ENCODE assay signal across 28 mouse cellular contexts in the genomic region with DNA sequence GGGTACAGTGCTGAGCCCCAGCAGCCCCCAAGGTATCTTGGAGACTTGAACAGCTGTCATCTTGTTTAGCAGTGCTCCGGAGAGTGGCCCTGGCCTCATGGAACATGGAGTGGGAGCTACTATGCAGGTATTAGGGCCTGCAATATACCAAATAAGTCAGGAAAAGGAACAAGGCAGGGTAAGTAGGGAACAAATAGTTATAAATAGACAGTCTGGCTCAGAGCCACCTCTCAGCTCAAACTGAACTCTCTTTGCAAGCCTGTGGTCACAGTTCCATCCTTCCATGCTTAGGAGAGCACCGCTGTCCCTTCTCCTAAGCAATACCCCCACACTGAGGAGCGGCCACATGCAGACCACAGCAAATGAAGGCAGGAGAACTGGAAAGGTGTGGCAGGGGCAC. TPM values are rescaled to one million over a fixed set of nuclear protein-coding genes. Genes with fewer than 3 reads are reported as not detected.
A peak's percentile ranks its signal among the peaks of the same experiment; 100 is the strongest.
DNase-seq lines count a peak whose midpoint lies in the region; ATAC-seq and TF ChIP-seq lines count a peak whose summit lies in the region.
"Had no signal": no experiment of that assay in that cellular context is flagged by ENCODE, and none has a peak within 500 bp of the region (broad histone marks: within the 10 kb centered on the region; RNA-seq: fewer than 3 reads in every experiment).

No protein-coding gene starts in this region.

- H3K4me1 ChIP-seq in heart, adult 2 months (ENCODE audit: control insufficient read depth, insufficient read depth, low read length), result peaks cover 1% of the 10 kb centered on the region; the same call in 1 of the 2 replicates
- H3K4me1 ChIP-seq in midbrain, embryonic 12.5 days, result no peaks in the 10 kb centered on the region
- H3K4me1 ChIP-seq in midbrain, embryonic 14.5 days (ENCODE audit: control insufficient read depth, insufficient read depth, low read length), result no peaks in the 10 kb centered on the region
- H3K4me1 ChIP-seq: embryonic facial prominence, embryonic 12.5 days; limb, embryonic 12.5 days; midbrain, embryonic 10.5 days; neural tube, embryonic 12.5 days had no signal

- no peaks in the 10 kb centered on the region for H3K9me3 ChIP-seq in midbrain, embryonic 12.5 days
- no peaks in the 10 kb centered on the region for H3K9me3 ChIP-seq in midbrain, embryonic 14.5 days (ENCODE audit: control insufficient read depth, low read length)
- H3K9me3 ChIP-seq: embryonic facial prominence, embryonic 12.5 days; G1E; limb, embryonic 12.5 days; liver, embryonic 15.5 days; midbrain, embryonic 10.5 days; neural tube, embryonic 12.5 days had no signal

- peak overlapping the region; percentile 61 for H3K27ac ChIP-seq in heart, adult 2 months
- H3K27ac ChIP-seq in midbrain, embryonic 12.5 days (replicated peaks), result no peak overlapping the region
- H3K27ac ChIP-seq in midbrain, embryonic 14.5 days (replicated peaks; ENCODE audit: low read depth, low read length), result no peak overlapping the region
- H3K27ac ChIP-seq: embryonic facial prominence, embryonic 12.5 days; limb, embryonic 12.5 days; liver, embryonic 15.5 days; midbrain, embryonic 10.5 days; neural tube, embryonic 12.5 days; stomach, postnatal 0 days had no signal

- intact Hi-C loops in heart, adult 2 months (cut with DNase I), result no loop called here
- intact Hi-C loops in heart, postnatal 36 days (cut with DNase I), result no loop called here
- intact Hi-C loops in heart, postnatal 14 days (cut with DNase I), result no loop called here
- intact Hi-C loops in left cerebral cortex, postnatal 36 days (cut with DNase I), result no loop called here

- no peak overlapping the region for H3K4me3 ChIP-seq in heart, adult 2 months
- no peak overlapping the region for H3K4me3 ChIP-seq in midbrain, embryonic 12.5 days
- no peak overlapping the region for H3K4me3 ChIP-seq in midbrain, embryonic 14.5 days (replicated peaks; ENCODE audit: low read depth, low read length)
- H3K4me3 ChIP-seq: embryonic facial prominence, embryonic 12.5 days; limb, embryonic 12.5 days; liver, embryonic 15.5 days; midbrain, embryonic 10.5 days; myocyte; neural tube, embryonic 12.5 days had no signal

- no peak overlapping the region for H3K9ac ChIP-seq in heart, adult 2 months (ENCODE audit: low read depth, low read length)
- H3K9ac ChIP-seq in midbrain, embryonic 12.5 days (replicated peaks), result 0 out of 2 replicates have a peak overlapping the region, but pooled peaks have one; percentile 6
- no peak overlapping the region for H3K9ac ChIP-seq in midbrain, embryonic 14.5 days (replicated peaks; ENCODE audit: low read length)
- H3K9ac ChIP-seq: embryonic facial prominence, embryonic 12.5 days; limb, embryonic 12.5 days; liver, embryonic 15.5 days; lung, embryonic 14.5 days; neural tube, embryonic 12.5 days had no signal

- DNase-seq in cerebellum, adult 9-10 months, result peak; percentile 58
- DNase-seq in cerebellum, postnatal 25 days, result no peak
- DNase-seq in heart, adult 2 months, result no peak
- DNase-seq in heart, postnatal 36 days, result no peak
- DNase-seq in midbrain, embryonic 14.5 days, result no peak
- DNase-seq in heart, postnatal 14 days, result peak; percentile 20 to 39
- DNase-seq in left cerebral cortex, postnatal 36 days (ENCODE audit: low spot score in 2 of 2), result no peak
- DNase-seq: adrenal gland, postnatal 14 days; cerebellum, adult 11-12 months; kidney, adult 18-20 months; kidney, postnatal 36 days; lung, embryonic 14.5 days; lung, postnatal 14 days; right cerebral cortex, postnatal 4 days; thymus, adult 2 months; thymus, postnatal 36 days had no signal

- no peaks in the 10 kb centered on the region for H3K27me3 ChIP-seq in heart, adult 2 months (ENCODE audit: control insufficient read depth, insufficient read depth, low read length)
- H3K27me3 ChIP-seq in midbrain, embryonic 12.5 days, result no peaks in the 10 kb centered on the region
- H3K27me3 ChIP-seq in midbrain, embryonic 14.5 days (ENCODE audit: control insufficient read depth, insufficient read depth, low read length), result no peaks in the 10 kb centered on the region
- H3K27me3 ChIP-seq: embryonic facial prominence, embryonic 12.5 days; limb, embryonic 12.5 days; liver, embryonic 15.5 days; neural tube, embryonic 12.5 days; Patski had no signal

- 56% methylated on average over 3 of the region's 3 CpGs for WGBS in heart, adult 2 months
- WGBS in midbrain, embryonic 12.5 days, result 95% methylated on average over 3 of the region's 3 CpGs
- WGBS in midbrain, embryonic 14.5 days, result 95% methylated on average over 3 of the region's 3 CpGs

- TF ChIP-seq POLR2A in heart, adult 2 months (IDR thresholded peaks at IDR 0.05; ENCODE audit: insufficient read depth, low read depth, low read length), result no peak

- H3K79me2 ChIP-seq in heart, adult 2 months (replicated peaks; ENCODE audit: control insufficient read depth, insufficient read depth, low read length), result no peaks in the 10 kb centered on the region

- TF ChIP-seq CTCF in heart, adult 2 months (IDR thresholded peaks at IDR 0.05), result no peak

- H3K4me2 ChIP-seq in midbrain, embryonic 12.5 days (replicated peaks), result no peak overlapping the region
- H3K4me2 ChIP-seq in midbrain, embryonic 14.5 days (ENCODE audit: low read length), result no peak overlapping the region
- H3K4me2 ChIP-seq: embryonic facial prominence, embryonic 12.5 days; limb, embryonic 12.5 days; liver, embryonic 15.5 days; lung, embryonic 14.5 days; neural tube, embryonic 12.5 days had no signal

- H3K36me3 ChIP-seq in heart, adult 2 months (ENCODE audit: control insufficient read depth, insufficient read depth, low read length), result no peaks in the 10 kb centered on the region
- H3K36me3 ChIP-seq in midbrain, embryonic 12.5 days, result peaks cover 25% of the 10 kb centered on the region
- H3K36me3 ChIP-seq in midbrain, embryonic 14.5 days (ENCODE audit: control insufficient read depth, insufficient read depth, low read length), result peaks cover 42% of the 10 kb centered on the region

- ATAC-seq in midbrain, embryonic 12.5 days (ENCODE audit: low FRiP score, low read depth), result no peak
- ATAC-seq in midbrain, embryonic 14.5 days (ENCODE audit: low FRiP score, low TSS enrichment), result no peak
- ATAC-seq: forebrain, embryonic 14.5 days; hindbrain, embryonic 16.5 days; Patski had no signal

- no peak for TF ChIP-seq EP300 in heart, adult 2 months (IDR thresholded peaks at IDR 0.05; ENCODE audit: insufficient read depth, low read depth, low read length)

RNA-seq across cellular contexts. Expression of a gene that starts 22.6 kb away (rescaled TPM):
- 10 to 100 TPM; 17.1 to 40.0 TPM for total RNA-seq in heart, adult 2 months (2021)
- polyA plus RNA-seq in heart, adult 2 months (2012; rRNA removed), result 61.9 and 77.5 TPM in 2 replicates
- 10 to 100 TPM; 27.3 to 44.1 TPM for total RNA-seq in heart, postnatal 36 days (2021)
- 25.3 and 32.6 TPM in 2 replicates for polyA plus RNA-seq in midbrain, embryonic 12.5 days (2016; fragmentation: Nextera tagmentation; extraction: Ambion mirVana)
- 35.2 and 36.4 TPM in 2 replicates for polyA plus RNA-seq in midbrain, embryonic 14.5 days (2014; fragmentation: Nextera tagmentation; extraction: Ambion mirVana)
- total RNA-seq in heart, postnatal 14 days (2021), result 10 to 100 TPM; 24.0 to 31.2 TPM
- 10 to 100 TPM; 14.2 to 20.0 TPM for total RNA-seq in left cerebral cortex, postnatal 36 days (2021)

RNA-seq across cellular contexts. Expression of a gene that starts 22.7 kb away (rescaled TPM):
- total RNA-seq in heart, adult 2 months (2021), result 10 to 100 TPM; 71.7 to 82.8 TPM
- 62.6 and 64.4 TPM in 2 replicates for polyA plus RNA-seq in heart, adult 2 months (2012; rRNA removed)
- total RNA-seq in heart, postnatal 36 days (2021), result 10 to 100 TPM; 76.0 to 83.7 TPM
- polyA plus RNA-seq in midbrain, embryonic 12.5 days (2016; fragmentation: Nextera tagmentation; extraction: Ambion mirVana), result 73.8 and 75.0 TPM in 2 replicates
- 75.1 and 93.3 TPM in 2 replicates for polyA plus RNA-seq in midbrain, embryonic 14.5 days (2014; fragmentation: Nextera tagmentation; extraction: Ambion mirVana)
- 10 to 100 TPM; 69.8 to 71.4 TPM for total RNA-seq in heart, postnatal 14 days (2021)
- 10 to 100 TPM; 38.0 to 40.1 TPM for total RNA-seq in left cerebral cortex, postnatal 36 days (2021)

RNA-seq across cellular contexts. Expression of a gene that starts 30.4 kb away (rescaled TPM):
- 100 to 1,000 TPM; 272 to 334 TPM for total RNA-seq in heart, adult 2 months (2021)
- 395 and 491 TPM in 2 replicates for polyA plus RNA-seq in heart, adult 2 months (2012; rRNA removed)
- 100 to 1,000 TPM; 299 to 300 TPM for total RNA-seq in heart, postnatal 36 days (2021)
- 14.8 and 15.6 TPM in 2 replicates for polyA plus RNA-seq in midbrain, embryonic 12.5 days (2016; fragmentation: Nextera tagmentation; extraction: Ambion mirVana)
- 43.8 and 44.1 TPM in 2 replicates for polyA plus RNA-seq in midbrain, embryonic 14.5 days (2014; fragmentation: Nextera tagmentation; extraction: Ambion mirVana)
- 100 to 1,000 TPM; 258 to 268 TPM for total RNA-seq in heart, postnatal 14 days (2021)
- 10 to 100 TPM; 30.9 to 35.4 TPM for total RNA-seq in left cerebral cortex, postnatal 36 days (2021)

RNA-seq across cellular contexts. Expression of a gene that starts 36.7 kb away (rescaled TPM):
- 10 to 100 TPM; 15.4 to 19.4 TPM for total RNA-seq in heart, adult 2 months (2021)
- polyA plus RNA-seq in heart, adult 2 months (2012; rRNA removed), result 23.8 and 35.0 TPM in 2 replicates
- 10 to 100 TPM; 24.1 to 24.2 TPM for total RNA-seq in heart, postnatal 36 days (2021)
- 5.4 and 6.0 TPM in 2 replicates for polyA plus RNA-seq in midbrain, embryonic 12.5 days (2016; fragmentation: Nextera tagmentation; extraction: Ambion mirVana)
- polyA plus RNA-seq in midbrain, embryonic 14.5 days (2014; fragmentation: Nextera tagmentation; extraction: Ambion mirVana), result 3.8 and 4.6 TPM in 2 replicates
- 10 to 100 TPM; 25.2 to 27.9 TPM for total RNA-seq in heart, postnatal 14 days (2021)
- 1 to 10 TPM; 3.0 to 3.5 TPM for total RNA-seq in left cerebral cortex, postnatal 36 days (2021)
- polyA plus RNA-seq: G1E had no signal

RNA-seq across cellular contexts. Expression of a gene that starts 42.1 kb away (rescaled TPM):
- 10 to 100 TPM; 45.9 to 52.7 TPM for total RNA-seq in heart, adult 2 months (2021)
- 20.2 and 30.1 TPM in 2 replicates for polyA plus RNA-seq in heart, adult 2 months (2012; rRNA removed)
- total RNA-seq in heart, postnatal 36 days (2021), result 10 to 100 TPM; 43.2 to 48.5 TPM
- polyA plus RNA-seq in midbrain, embryonic 12.5 days (2016; fragmentation: Nextera tagmentation; extraction: Ambion mirVana), result 29.3 and 30.2 TPM in 2 replicates
- 37.9 and 40.2 TPM in 2 replicates for polyA plus RNA-seq in midbrain, embryonic 14.5 days (2014; fragmentation: Nextera tagmentation; extraction: Ambion mirVana)
- 10 to 100 TPM; 42.6 to 42.8 TPM for total RNA-seq in heart, postnatal 14 days (2021)
- 10 to 100 TPM; 67.2 to 68.4 TPM for total RNA-seq in left cerebral cortex, postnatal 36 days (2021)

Comparison
In these comparisons a context has a peak if more than half of its experiments do, and no peak if none do; other contexts are left out.
1. DNase-seq: peak in cerebellum, adult 9-10 months (single experiment) and heart, postnatal 14 days (2 of 2); none in cerebellum, postnatal 25 days (0 of 2), heart, adult 2 months (0 of 2), heart, postnatal 36 days (0 of 2), midbrain, embryonic 14.5 days (single experiment) and left cerebral cortex, postnatal 36 days (0 of 2).
2. RNA of a gene that starts 30.4 kb away (total RNA-seq): 272 to 334 TPM in heart, adult 2 months, 299 to 300 TPM in heart, postnatal 36 days and 258 to 268 TPM in heart, postnatal 14 days; 30.9 to 35.4 TPM in left cerebral cortex, postnatal 36 days; every median in the first group is over 4 times any median in the second.